Mouse (Mus musculus): ENCODE measurements at regions not wholly inside any gene's neighbourhood (a gene's known extent, or its start where the extent isn't known, plus 50 kb on each side); places are given as distances from the start of the nearest gene placed in this dataset.

GRCm38 (mm10) chr15:51264599-51265163 lies 2620.0 kb upstream of the Gm7489 start:
- DNase-seq: peak; percentile 4 to 44

GRCm38 (mm10) chr15:51265971-51266370 lies 2618.7 kb upstream of the Gm7489 start:
- no peak for DNase-seq

- no peak for DNase-seq
Observed at GRCm38 (mm10) chr15:51271632-51272312, 2612.9 kb upstream of the Gm7489 start.

- no peak for DNase-seq
Observed at GRCm38 (mm10) chr15:51285334-51285733, 2599.4 kb upstream of the Gm7489 start.

- DNase-seq: no peak
Observed at GRCm38 (mm10) chr15:51286352-51286751, 2598.4 kb upstream of the Gm7489 start.

- no peak for DNase-seq
Observed at GRCm38 (mm10) chr15:51288911-51289432, 2595.7 kb upstream of the Gm7489 start.

GRCm38 (mm10) chr15:51289916-51290315 lies 2594.8 kb upstream of the Gm7489 start:
- no peak for DNase-seq

- DNase-seq: no peak
Observed at GRCm38 (mm10) chr15:51291183-51291582, 2593.5 kb upstream of the Gm7489 start.

GRCm38 (mm10) chr15:51296841-51297240 lies 2587.9 kb upstream of the Gm7489 start:
- no peak for DNase-seq

GRCm38 (mm10) chr15:51318072-51318471 lies 2566.6 kb upstream of the Gm7489 start:
- DNase-seq: no peak

- DNase-seq: peak; percentile 13 to 26
Observed at GRCm38 (mm10) chr15:51318760-51319159, 2565.9 kb upstream of the Gm7489 start.

- DNase-seq: no peak
Observed at GRCm38 (mm10) chr15:51320366-51320894, 2564.3 kb upstream of the Gm7489 start.

- no peak for DNase-seq
Observed at GRCm38 (mm10) chr15:51323284-51323683, 2561.4 kb upstream of the Gm7489 start.

- DNase-seq: no peak
Observed at GRCm38 (mm10) chr15:51324211-51324610, 2560.5 kb upstream of the Gm7489 start.

GRCm38 (mm10) chr15:51327702-51328101 lies 2557.0 kb upstream of the Gm7489 start:
- no peak for DNase-seq

- no peak for DNase-seq
Observed at GRCm38 (mm10) chr15:51336441-51336840, 2548.3 kb upstream of the Gm7489 start.

- DNase-seq: no peak
Observed at GRCm38 (mm10) chr15:51346301-51346700, 2538.4 kb upstream of the Gm7489 start.

- no peak for DNase-seq
Observed at GRCm38 (mm10) chr15:51363391-51363790, 2521.3 kb upstream of the Gm7489 start.

- DNase-seq: no peak
Observed at GRCm38 (mm10) chr15:51371162-51371561, 2513.5 kb upstream of the Gm7489 start.

- no peak for DNase-seq
Observed at GRCm38 (mm10) chr15:51390383-51390782, 2494.3 kb upstream of the Gm7489 start.

- DNase-seq: no peak
Observed at GRCm38 (mm10) chr15:51391352-51391751, 2493.4 kb upstream of the Gm7489 start.

- peak; percentile 5 to 10 for DNase-seq
Observed at GRCm38 (mm10) chr15:51392449-51393405, 2492.0 kb upstream of the Gm7489 start.

- no peak for DNase-seq
Observed at GRCm38 (mm10) chr15:51395961-51396360, 2488.7 kb upstream of the Gm7489 start.
